Mouse (Mus musculus): ENCODE results near the gene Usp2.

- no peak for TF ChIP-seq POLR2A (IDR thresholded peaks at IDR 0.05; ENCODE audit: control insufficient read depth, low read depth, low read length)
- TF ChIP-seq CTCF (IDR thresholded peaks at IDR 0.05; ENCODE audit: control insufficient read depth, insufficient read depth, insufficient replicate concordance, low read depth, low read length) = no peak
Observed at GRCm38 (mm10) chr9:44067960-44068330, 1.1 kb downstream of the Usp2 start.
